Mouse (Mus musculus): Measurements from ENCODE around the gene Neu3. TPM values are rescaled to one million over a fixed set of nuclear protein-coding genes. Genes with fewer than 3 reads are reported as not detected.

Neu3 gene
- total and polyA plus RNA-seq, 3 experiments: 8.5 to 11.5 (median 11.0) TPM

GRCm38 (mm10) chr7:99790816-99791215, 37.4 kb downstream of the Neu3 start:
- in situ Hi-C loops (cut with MboI; ENCODE audit: low pct_ligation_motif_present, low pct_unique_long_range_greater_than_20kb, low sequenced_read_pairs): no loop called here
- Histone ChIP-seq H3K4me3 (replicated peaks in 1 of 3; ENCODE audit: low read depth in 2 of 3, low read length in 2 of 3, poor library complexity in 1 of 3) (no peak overlapping the region), H3K4me2 (ENCODE audit: insufficient read depth, low read depth, poor library complexity, severe bottlenecking) (no peak overlapping the region), H3K27ac (ENCODE audit: insufficient read depth, low read depth) (no peak overlapping the region), H3K79me2 (replicated peaks; ENCODE audit: control insufficient read depth, extremely low read depth, insufficient read depth, poor library complexity, severe bottlenecking) (no peaks in the 10 kb centered on the region), H3K4me1 (ENCODE audit: control insufficient read depth in 1 of 2, insufficient read depth in 2 of 2) (peaks cover 10 to 34% of the 10 kb centered on the region in 2 experiments; a peak in 3 of 4 replicates), H3K9me3 (replicated peaks; ENCODE audit: low read length) (peaks cover 23% of the 10 kb centered on the region), H3K9ac (ENCODE audit: insufficient read depth, low read depth) (no peak overlapping the region), H3K27me3 (replicated peaks) (no peaks in the 10 kb centered on the region), H3K36me3 (replicated peaks in 1 of 2; ENCODE audit: control insufficient read depth in 1 of 2, insufficient read depth in 1 of 2, low read length in 1 of 2) (no peaks in the 10 kb centered on the region)
- DNase-seq (ENCODE audit: extremely low read depth): no peak
- dilution Hi-C loops (cut with MboI; ENCODE audit: extremely low pct_ligation_motif_present, extremely low pct_unique_long_range_greater_than_20kb, low sequenced_read_pairs): no loop called here
- TF ChIP-seq CTCF (conservative IDR thresholded peaks at IDR 0.05 in 1 of 2, IDR thresholded peaks at IDR 0.05 in 1 of 2; ENCODE audit: low read depth in 2 of 2, low read length in 2 of 2): no peak
- TF ChIP-seq GABPA (IDR thresholded peaks at IDR 0.05; ENCODE audit: insufficient replicate concordance, low read depth, low read length): no peak
- TF ChIP-seq POLR2A (IDR thresholded peaks at IDR 0.05; ENCODE audit: low read depth, low read length): no peak
- no peak for TF ChIP-seq SMC3 (IDR thresholded peaks at IDR 0.05; ENCODE audit: low read depth, low read length)
- no peak for TF ChIP-seq IRF4 (IDR thresholded peaks at IDR 0.05; ENCODE audit: low read depth, low read length)
- no peak for TF ChIP-seq KAT2A (IDR thresholded peaks at IDR 0.05; ENCODE audit: insufficient replicate concordance, low read length)
- no peak for TF ChIP-seq PAX5 (IDR thresholded peaks at IDR 0.05; ENCODE audit: low read length)
- no peak for TF ChIP-seq ZNF384 (IDR thresholded peaks at IDR 0.05; ENCODE audit: low read depth, low read length)
- no peak for TF ChIP-seq TBP (conservative IDR thresholded peaks at IDR 0.05; ENCODE audit: low read depth, low read length)
- no peak for TF ChIP-seq USF1 (IDR thresholded peaks at IDR 0.05; ENCODE audit: low read depth, low read length)
- TF ChIP-seq MXI1 (IDR thresholded peaks at IDR 0.05; ENCODE audit: low read depth, low read length): no peak
- no peak for TF ChIP-seq MAFK (IDR thresholded peaks at IDR 0.05; ENCODE audit: insufficient replicate concordance, low read length)
- no peak for TF ChIP-seq BHLHE40 (IDR thresholded peaks at IDR 0.05; ENCODE audit: low read depth, low read length)
- TF ChIP-seq UBTF (IDR thresholded peaks at IDR 0.05; ENCODE audit: low read depth, low read length): no peak
- TF ChIP-seq CHD2 (IDR thresholded peaks at IDR 0.05; ENCODE audit: low read length): no peak
- no peak for TF ChIP-seq CHD1 (IDR thresholded peaks at IDR 0.05; ENCODE audit: low read depth, low read length)
- TF ChIP-seq EP300 (IDR thresholded peaks at IDR 0.05; ENCODE audit: low read length): no peak
- TF ChIP-seq MYC (IDR thresholded peaks at IDR 0.05; ENCODE audit: low read depth, low read length): no peak
- no peak for TF ChIP-seq MAX (IDR thresholded peaks at IDR 0.05; ENCODE audit: low read length)
- TF ChIP-seq SIN3A (IDR thresholded peaks at IDR 0.05; ENCODE audit: low read length): no peak

GRCm38 (mm10) chr7:99788563-99788962, 39.7 kb downstream of the Neu3 start:
- in situ Hi-C loops (cut with MboI; ENCODE audit: low pct_ligation_motif_present, low pct_unique_long_range_greater_than_20kb, low sequenced_read_pairs): no loop called here
- dilution Hi-C loops (cut with MboI; ENCODE audit: extremely low pct_ligation_motif_present, extremely low pct_unique_long_range_greater_than_20kb, low sequenced_read_pairs): no loop called here

More at GRCm38 (mm10) chr7:99788563-99788962, 39.7 kb downstream of the Neu3 start:
- no peaks in the 10 kb centered on the region for H3K79me2 ChIP-seq (replicated peaks; ENCODE audit: control insufficient read depth, extremely low read depth, insufficient read depth, poor library complexity, severe bottlenecking)
- no peak for TF ChIP-seq CHD1 (IDR thresholded peaks at IDR 0.05; ENCODE audit: low read depth, low read length)
- TF ChIP-seq JUN (IDR thresholded peaks at IDR 0.05; ENCODE audit: insufficient read depth, low read depth, low read length): no peak
- TF ChIP-seq UBTF (IDR thresholded peaks at IDR 0.05; ENCODE audit: low read depth, low read length): no peak
- TF ChIP-seq IRF4 (IDR thresholded peaks at IDR 0.05; ENCODE audit: low read depth, low read length): no peak
- TF ChIP-seq USF1 (IDR thresholded peaks at IDR 0.05; ENCODE audit: low read depth, low read length): no peak
- no peak for TF ChIP-seq SIN3A (IDR thresholded peaks at IDR 0.05; ENCODE audit: low read length)
- H3K27me3 ChIP-seq (replicated peaks): no peaks in the 10 kb centered on the region
- H3K4me3 ChIP-seq (replicated peaks in 1 of 3; ENCODE audit: low read depth in 2 of 3, low read length in 2 of 3, poor library complexity in 1 of 3): no peak overlapping the region
- no peak overlapping the region for H3K27ac ChIP-seq (ENCODE audit: insufficient read depth, low read depth)
- peaks cover 6 to 21% of the 10 kb centered on the region in 2 experiments; a peak in 2 of 4 replicates for H3K4me1 ChIP-seq (ENCODE audit: control insufficient read depth in 1 of 2, insufficient read depth in 2 of 2)
- no peak overlapping the region for H3K9ac ChIP-seq (ENCODE audit: insufficient read depth, low read depth)
- DNase-seq (ENCODE audit: extremely low read depth): no peak
- H3K4me2 ChIP-seq (ENCODE audit: insufficient read depth, low read depth, poor library complexity, severe bottlenecking): no peak overlapping the region
- H3K9me3 ChIP-seq (replicated peaks; ENCODE audit: low read length): peaks cover 16% of the 10 kb centered on the region
- no peaks in the 10 kb centered on the region for H3K36me3 ChIP-seq (replicated peaks in 1 of 2; ENCODE audit: control insufficient read depth in 1 of 2, insufficient read depth in 1 of 2, low read length in 1 of 2)

Data from CH12.LX (cell line).